Mouse (Mus musculus) small intestine, adult 2 months (tissue): ENCODE measurements around the gene Zbtb34.

Source experiments
- CTCF ChIP-seq: fragments of 200-500 bp; IDR thresholded peaks from 2 replicates; pipeline ENCODE4 v1.5.1; 2012; ENCODE audit warnings: low read depth, mild to moderate bottlenecking, control low read depth, inconsistent platforms, low read length, moderate library complexity, mixed read lengths; ENCODE audit not compliant: insufficient replicate concordance, insufficient read length; ENCODE audit errors: extremely low read depth
- POLR2A ChIP-seq: fragments of 200-500 bp; IDR thresholded peaks from 2 replicates; pipeline ENCODE4 v1.6.1; 2012; ENCODE audit warnings: low read depth, mild to moderate bottlenecking, control low read depth, inconsistent platforms, low read length, moderate library complexity

DNA sequence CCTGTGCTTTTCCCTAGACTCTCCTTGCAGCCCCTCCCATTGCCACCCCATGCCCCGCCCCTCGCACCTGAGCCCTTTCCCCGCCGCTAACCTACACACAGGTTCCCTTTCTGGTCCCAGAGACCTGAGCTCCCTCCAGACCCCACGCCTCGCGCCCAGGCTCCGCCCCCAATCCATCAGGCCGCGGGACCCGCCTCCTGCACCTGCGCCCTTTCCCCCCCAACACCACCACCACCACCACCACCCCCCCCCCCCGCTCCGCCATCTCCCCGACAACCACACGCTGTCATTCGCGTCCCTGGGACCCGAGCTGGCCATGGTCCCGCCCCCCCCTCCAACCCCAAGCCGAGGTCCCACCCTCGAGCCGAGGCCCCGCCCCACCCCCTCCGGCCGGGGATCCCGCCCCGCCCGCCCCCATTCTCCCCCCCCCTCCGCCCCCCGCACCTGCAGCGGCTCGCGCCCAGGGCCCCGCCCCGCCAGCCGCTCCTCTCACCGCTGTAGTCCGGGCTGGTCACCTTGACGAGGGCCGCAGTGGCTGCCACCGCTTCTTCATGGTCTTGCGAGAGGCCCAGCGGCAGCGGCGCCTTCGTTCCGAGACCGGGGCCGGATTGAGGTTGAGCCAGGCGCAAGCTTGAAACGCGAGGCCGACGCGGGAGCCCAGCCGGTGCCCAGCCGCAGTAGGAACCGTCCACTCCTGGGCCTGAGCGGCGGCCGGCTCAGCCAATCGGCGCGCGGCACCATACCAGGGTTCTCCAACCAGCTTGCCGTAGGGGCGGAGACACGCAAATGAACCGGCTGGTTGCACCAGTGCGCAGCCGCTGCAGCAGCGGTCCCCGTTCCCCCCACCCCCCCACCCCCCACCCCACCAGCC lies 60.1 kb downstream of the Zbtb34 start, which contains the start of gene Ralgps1:
- TF ChIP-seq POLR2A (peak; percentile 6; the same call in 1 of the 2 replicates), CTCF (no peak)
